Mouse (Mus musculus): ENCODE data around the gene Crk.

GRCm38 (mm10) chr11:75652942-75653684 is 25.9 kb upstream of the Crk start:
- peak; percentile 50 for TF ChIP-seq CTCF (IDR thresholded peaks at IDR 0.05; ENCODE audit: low read depth)
- TF ChIP-seq EP300 (IDR thresholded peaks at IDR 0.05; ENCODE audit: low read depth) = no peak

Measured in liver, postnatal 0 days (tissue).